Mouse (Mus musculus): ENCODE results near the gene Aacs.
"Not testable (repeated sequence)": the region's sequence is repeated elsewhere in the genome, so short reads cannot be mapped to it uniquely, and the experiment has no call there.

The Aacs gene

DNA sequence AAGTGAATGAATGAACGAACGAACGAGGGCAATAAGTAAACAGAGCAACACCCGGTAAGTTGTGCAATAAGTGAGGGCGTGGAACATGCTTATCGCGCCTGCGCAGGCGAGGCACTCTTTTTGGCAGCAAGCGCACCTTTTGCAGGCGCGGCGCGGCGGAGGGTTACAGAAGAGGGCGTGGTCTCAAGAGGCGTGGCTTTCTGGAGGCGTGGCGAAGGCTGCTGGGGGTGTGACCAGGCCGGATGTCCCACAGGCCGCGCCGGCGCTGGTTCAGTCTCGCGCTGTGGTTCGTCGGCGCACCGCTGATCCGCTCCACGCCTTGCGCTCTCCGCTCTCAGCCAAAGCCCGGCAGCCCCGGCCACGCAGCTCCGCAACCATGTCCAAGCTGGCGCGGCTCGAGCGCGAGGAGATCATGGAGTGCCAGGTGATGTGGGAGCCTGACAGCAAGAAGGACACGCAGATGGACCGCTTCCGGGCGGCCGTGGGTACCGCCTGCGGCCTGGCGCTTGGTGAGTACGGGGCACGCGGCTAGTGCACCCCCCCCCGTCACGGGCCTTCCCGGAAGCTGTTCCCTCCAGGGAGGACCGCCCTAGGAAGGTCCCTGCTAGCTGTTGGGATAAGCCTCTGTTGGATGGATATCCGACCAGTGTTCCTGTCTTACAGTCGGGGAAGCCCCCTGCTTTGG lies at the start of gene Aacs:
Gene Aacs (plus strand): TSS at position 214 of the 685 bp plus-strand sequence.
- peak; percentile 93 for DNase-seq (ENCODE audit: low spot score)

DNA sequence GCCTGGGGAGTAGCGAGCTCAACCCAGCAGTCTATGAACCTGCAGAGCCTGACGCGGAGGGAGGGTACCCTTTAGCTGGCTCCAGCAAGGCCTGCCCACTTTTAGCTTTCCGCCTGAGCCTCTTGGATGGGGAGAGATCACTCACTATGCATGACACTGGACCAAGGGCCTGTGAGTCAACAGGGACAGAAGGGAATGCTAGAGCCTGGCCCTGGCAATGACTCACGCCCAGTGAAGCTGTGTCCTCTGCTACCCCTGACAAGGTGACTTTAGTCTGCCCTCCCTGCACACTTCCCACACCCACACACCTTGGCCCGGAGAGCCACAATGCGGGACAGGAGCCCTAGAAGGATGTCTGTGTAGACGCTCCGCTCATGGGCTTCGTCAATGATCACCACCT lies 49.3 kb upstream of the Aacs start:
- DNase-seq (ENCODE audit: low spot score) = no peak

DNA sequence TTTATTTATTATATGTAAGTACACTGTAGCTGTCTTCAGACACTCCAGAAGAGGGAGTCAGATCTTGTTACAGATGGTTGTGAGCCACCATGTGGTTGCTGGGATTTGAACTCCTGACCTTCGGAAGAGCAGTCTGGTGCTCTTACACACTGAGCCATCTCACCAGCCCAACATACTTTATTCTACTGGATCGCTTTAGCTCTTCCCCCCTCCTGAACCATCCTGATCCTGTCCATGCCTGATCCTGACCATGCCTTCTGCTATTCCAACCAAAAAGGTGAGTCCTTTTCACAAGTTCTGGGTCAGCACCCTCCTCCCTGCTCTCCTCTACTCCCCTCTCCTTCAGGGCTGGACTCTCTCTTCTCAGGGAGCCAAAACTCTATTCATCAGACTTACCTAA lies 43.3 kb upstream of the Aacs start:
- not testable (repeated sequence) for DNase-seq (ENCODE audit: low spot score)

DNA sequence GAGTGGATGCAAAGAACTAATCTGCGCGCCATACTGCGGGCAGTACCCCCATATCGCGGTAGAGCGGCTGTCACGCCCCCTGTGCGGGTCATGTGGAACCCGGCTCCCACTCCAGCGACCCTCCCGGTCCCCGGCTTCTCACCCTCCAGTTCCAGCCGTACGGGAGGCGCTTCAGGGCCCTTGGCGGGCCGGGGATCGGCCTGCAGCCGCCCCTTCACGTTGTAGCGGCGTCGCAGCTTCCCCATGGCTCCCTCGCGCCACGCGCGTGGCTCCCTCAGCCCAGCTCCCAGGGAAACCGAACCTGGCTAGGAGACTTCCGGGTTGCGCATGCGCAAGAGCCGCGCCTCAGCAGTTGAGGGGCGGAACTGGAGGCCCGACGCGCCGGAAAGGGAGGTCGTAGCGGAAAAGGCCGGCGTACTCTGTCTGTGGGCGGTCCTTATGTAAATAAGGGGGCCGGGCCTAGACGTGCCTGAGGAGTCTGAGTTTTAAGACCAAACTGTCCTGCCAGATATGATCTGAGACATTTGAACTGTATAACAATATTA lies 41.7 kb upstream of the Aacs start, which contains the start of gene Dhx37:
Gene Dhx37 (minus strand): TSS at position 329 of the 545 bp plus-strand sequence.
- DNase-seq (ENCODE audit: low spot score) = peak; percentile 75

DNA sequence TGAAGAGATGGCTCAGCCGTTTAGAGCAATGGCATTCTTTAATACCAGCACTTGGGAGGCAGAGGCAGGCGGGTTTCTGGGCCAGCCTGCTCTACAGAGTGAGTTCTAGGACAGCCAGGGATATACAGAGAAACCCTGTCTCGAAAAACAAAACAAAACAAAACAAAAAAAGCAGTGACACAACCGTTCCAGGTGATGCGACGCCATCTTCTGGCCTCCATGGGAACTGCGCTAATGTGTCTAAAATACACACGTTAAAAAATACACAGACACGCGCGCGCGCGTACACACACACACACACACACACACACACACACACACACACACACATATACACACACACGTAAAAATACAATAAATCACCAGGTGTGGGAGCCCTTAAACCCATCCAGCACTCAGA lies 41.3 kb upstream of the Aacs start:
- DNase-seq (ENCODE audit: low spot score) = not testable (repeated sequence)

DNA sequence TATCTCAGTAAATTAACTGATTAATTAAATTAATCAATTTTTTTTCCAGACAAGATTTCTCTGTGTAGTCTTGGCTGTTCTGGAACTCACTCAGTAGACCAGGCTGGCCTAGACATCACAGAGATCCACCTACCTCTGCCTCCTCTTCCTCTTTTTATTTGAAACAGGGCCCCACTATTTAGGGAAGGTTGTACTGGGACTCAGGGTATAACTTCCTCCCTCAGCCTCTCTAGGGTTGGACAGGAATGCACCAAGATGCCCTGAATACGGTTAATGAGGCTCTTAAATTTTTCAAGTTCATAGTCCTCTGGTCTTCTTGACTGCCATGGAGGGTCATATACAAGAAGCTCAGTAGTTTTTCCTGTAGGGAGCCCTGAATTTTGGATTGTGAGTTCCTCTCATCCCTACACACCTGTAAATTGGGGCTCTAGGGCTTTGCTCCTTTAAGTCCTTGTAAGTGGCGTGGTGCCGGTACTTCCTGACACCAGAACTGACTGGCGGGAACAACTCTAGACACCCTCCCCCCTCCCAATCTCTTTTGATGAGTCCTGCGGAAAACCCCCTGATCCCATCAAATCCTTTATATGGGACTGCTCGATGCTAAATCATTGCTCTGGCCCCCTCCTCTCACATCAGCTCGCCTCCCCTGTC lies 34.9 kb upstream of the Aacs start:
- DNase-seq (ENCODE audit: low spot score) = no peak

DNA sequence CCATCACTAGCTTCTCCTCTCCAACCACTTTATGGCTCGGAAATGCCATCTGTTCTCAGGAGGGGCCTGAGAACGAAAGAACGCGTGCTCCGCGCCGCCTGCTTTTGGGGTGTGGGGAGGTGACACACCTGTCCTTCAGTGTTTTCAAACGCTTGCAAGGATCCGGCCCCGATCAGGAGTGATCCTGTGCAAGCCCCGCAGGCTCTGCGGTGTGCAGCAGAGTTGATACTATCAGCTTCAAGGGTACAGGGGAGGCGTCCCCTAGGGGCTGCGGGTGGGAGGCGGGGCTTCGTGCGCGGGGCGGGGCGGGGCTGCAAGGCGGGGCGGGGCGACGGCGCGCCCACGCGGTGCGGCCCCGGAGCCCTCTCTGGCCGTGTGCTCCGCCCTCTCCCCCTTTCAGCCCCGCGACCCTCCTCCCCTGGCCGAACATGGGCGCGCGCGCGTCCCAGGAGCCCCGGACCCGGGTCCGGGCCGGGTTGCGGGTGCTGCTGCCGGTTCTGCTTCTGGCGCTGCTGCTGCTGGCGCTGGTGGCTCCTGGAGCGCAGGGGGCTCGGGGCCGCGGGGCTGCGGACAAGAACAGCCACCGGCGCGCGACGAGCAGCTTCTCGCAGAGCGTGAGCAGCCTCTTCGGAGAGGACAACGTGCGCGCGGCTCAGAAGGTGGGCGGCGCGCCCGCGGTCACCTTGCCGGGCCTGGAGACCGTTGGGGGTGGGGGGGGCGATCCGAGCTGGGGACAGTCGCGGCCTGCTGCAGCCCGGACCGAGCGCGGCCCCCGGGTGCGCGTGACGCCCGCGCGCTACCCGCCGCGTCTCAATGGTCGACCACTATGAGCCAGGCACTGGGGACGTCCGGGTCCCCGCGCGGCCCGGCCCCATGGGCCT lies 34.1 kb upstream of the Aacs start, which contains the start of gene Bri3bp:
Gene Bri3bp (plus strand): TSS at position 335 of the 881 bp plus-strand sequence.
- DNase-seq (ENCODE audit: low spot score) = peak; percentile 44

DNA sequence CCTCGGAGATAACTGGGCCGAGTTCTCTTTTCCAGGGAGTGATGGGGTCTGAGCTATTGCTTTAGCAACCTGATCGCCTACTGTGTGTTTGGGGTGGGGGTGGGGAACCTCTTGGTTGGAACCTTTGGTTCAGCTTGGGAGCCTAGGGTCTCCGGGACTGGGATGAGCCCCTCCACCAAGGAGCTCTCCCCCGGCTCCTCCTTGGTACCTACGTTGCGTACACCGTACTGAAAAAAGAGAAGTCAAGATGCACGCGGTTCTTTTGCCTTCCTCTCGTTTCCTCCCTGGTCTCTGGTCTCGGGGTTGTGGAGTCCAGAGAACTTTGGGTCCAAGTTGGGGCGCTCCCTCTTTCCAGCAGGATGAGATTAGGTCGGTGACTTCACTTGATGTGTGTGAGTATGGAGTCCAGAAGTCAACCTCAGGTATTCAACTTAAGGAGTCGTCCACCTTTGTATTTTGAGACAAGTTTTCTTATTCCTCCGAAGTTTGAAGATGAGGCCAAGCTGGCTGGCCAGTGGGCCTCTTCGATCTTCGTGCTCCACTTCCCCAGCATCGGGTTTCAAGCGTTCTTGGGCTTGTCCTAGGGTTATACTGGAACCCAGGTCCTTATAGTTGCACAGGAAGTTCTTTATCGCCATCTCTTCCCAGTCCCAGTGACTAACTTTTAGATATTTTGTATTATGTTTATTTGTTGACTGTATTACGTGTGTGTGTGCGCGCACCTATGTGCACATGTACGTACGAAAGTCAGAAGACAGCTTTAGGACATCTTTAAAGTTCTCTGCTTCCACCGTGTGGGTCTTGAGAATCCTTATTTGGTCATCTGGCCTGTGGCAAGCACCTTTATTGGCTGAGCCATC lies 33.2 kb upstream of the Aacs start:
- DNase-seq (ENCODE audit: low spot score) = no peak

DNA sequence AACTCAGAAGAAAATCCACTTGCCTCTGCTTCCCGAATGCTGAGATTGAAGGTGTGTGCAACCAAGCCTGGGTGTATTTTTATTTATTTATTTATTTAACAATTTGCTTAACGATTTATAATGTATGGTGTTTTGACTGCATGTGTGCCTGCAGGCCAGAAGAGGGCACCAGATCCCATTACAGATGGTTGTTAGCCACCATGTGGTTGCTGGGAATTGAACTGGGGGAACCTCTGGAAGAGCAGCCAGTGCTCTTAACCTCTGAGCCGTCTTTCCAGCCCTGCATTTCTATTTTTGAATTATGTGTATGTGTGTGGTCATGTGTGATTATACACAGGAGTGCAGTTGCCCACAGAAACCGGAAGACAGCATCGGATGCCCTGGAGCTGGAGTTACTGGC lies 32.3 kb upstream of the Aacs start:
- DNase-seq (ENCODE audit: low spot score) = no peak

DNA sequence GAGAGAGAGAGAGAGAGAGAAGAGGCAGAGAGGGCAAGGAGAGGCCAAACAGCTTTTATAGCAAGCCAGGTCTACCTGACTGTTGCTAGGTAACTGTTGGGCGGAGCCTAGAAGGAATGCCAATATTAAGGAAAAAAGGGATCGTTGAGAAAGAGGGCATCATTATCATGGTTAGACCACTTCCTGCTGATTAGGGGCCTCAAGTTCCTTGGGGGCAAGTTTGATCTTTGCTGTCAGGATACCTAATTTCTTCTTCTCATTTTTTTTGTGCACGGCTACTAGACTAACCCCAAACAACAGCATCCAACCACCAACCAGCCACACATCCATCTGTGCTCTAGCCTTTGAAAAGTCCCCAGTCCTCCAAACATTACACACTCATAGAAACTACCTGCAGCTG lies 31.7 kb upstream of the Aacs start:
- DNase-seq (ENCODE audit: low spot score) = no peak

DNA sequence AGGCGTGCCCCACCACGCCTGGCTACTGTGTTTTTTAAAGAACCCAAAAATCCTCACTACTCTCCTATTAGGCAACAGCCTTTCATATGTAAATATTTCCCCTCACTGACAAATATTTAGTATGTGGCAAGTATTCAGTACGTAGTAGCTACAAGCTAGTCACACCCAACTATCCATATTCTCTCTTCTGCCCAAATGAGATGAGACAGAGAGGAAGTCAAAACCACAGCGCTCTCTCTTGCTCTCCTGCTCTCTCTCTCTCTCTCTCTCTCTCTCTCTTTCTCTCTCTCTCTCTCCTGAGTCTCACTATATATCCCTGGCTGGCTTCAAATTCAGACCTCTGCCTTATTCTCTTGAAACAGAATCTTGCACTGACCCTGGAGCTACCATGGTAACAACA lies 31.1 kb upstream of the Aacs start:
- no peak for DNase-seq (ENCODE audit: low spot score)

DNA sequence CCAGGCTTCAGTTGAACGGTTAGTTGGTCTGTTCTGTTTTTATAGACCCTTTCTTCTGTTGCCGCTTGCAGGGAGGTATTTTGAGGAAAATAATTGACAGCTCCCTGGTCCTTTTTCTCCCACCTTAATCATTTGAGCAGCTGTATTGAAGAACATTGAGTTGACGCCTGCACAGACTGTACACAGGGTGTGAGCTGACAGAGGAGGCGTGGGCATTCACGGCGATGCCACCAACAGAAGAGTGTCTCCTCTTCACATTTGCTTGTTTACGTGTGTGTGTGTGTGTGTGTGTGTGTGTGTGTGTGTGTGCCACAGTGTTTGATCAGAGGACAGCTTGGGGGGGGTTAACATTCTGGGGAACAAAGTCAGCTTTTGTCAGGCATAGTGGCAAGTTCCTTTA lies 29.3 kb upstream of the Aacs start:
- no peak for DNase-seq (ENCODE audit: low spot score)

DNA sequence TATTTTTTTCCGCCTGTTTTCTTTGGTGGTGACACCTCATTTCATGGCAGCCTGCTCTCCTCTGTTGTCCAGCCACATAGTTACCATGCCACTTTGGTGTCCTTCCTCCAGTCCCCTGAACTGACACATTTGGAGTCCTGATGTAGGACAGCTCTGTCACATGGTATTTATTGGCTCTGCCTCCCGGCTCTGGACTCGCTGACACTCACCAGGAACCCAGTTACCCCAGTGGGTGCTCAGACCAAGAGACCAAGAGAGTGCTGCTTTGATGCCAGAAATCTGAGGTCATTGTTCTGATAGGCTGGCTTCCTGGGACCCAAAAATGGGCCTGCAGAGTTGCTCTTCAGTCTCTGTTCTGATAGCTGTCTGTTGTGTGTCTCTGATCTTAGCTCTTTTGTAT lies 27.6 kb upstream of the Aacs start:
- DNase-seq (ENCODE audit: low spot score) = no peak

DNA sequence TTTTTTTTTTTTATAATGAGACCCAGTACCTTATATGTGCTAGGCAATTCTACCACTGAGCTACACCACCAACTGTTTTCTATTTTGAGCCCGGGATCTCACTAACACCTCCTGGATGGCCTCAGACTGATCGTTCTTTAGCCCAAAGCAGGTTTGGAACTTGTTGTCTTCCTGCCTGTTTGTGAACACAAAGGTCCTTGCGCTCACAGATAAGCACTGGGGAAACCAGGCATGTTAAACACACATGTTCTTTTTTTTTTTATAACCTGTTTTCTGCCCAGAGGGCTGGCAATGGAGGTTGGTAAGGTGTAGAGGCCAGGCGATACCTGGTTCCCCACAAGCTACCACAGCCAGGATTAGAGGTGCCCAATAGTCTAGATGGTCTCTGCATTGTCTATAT lies 27.0 kb upstream of the Aacs start:
- no peak for DNase-seq (ENCODE audit: low spot score)

DNA sequence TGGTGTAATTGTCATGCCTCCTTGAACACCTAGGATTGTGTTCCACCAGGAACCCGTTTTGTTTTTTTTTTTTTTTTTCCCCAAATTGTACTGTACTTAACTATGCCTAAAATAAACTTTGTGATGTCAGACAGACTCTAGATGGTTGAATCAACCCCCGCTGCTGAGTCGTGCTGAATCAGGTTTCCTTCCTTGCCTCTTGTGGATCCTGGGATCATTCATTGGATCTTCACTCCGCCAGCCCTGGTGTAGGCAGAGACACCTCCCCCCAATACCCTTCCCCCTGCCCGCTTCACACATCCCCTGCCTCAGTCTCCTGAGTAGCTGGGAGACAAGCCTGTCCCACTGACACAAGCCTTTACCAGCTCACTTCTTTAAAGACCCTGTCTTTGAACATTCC lies 26.3 kb upstream of the Aacs start:
- no peak for DNase-seq (ENCODE audit: low spot score)

DNA sequence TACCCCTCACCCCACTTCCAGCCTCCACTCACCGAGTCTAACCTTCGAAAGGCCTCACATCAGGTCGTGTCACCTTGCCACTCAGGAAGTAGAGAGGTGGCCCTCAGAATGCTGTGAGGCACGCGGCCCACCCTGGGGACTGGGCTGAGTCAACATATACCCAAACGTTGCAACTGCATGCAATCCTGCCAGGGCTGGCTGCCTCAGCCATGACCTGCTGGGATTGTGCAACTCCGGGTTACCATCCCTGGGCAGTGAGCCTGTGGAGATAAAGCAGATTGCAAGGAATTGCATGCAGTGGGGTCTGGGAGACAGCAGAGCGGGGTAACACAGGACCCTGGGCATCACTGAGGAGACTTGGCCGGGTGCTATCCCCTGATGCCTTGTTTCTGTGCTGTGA lies 23.0 kb upstream of the Aacs start:
- DNase-seq (ENCODE audit: low spot score) = no peak

DNA sequence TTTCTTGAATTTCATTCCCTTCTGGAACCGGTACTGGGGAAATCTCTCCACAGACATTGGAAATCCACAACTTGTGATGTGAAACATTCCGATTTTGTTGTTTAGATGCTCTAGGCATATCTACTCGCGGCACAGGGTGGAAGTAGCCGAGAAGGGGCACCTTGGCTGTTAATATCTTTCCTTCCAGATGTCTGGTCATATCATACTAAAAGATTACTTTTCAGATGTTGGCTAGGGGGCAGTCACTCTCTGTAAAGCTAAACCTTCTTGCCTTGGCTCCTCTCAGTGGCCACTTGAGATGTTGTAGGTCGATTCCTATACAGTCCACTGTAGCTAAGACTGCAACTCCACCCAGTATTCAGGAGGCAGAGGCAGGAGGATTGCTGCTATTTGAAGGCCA lies 19.5 kb upstream of the Aacs start:
- no peak for DNase-seq (ENCODE audit: low spot score)

DNA sequence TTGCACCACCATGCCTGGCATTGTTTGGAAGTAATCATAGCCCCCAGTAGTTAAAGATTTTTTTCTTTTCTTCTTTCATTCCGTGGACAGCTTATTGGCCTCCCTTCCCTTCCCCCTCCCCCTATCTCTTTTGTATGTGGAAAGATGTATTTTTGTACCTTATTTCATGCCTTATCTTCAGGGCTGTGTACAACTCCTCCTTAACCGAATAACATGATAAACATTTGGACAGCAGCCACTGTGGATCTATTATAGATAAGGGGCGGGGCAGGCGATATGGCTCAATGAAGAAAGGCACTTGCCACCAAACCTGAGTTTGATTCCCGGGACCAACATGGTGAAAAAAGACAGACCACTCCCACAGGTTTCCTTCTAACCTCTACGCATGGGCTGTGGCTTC lies 18.1 kb upstream of the Aacs start:
- DNase-seq (ENCODE audit: low spot score) = no peak

DNA sequence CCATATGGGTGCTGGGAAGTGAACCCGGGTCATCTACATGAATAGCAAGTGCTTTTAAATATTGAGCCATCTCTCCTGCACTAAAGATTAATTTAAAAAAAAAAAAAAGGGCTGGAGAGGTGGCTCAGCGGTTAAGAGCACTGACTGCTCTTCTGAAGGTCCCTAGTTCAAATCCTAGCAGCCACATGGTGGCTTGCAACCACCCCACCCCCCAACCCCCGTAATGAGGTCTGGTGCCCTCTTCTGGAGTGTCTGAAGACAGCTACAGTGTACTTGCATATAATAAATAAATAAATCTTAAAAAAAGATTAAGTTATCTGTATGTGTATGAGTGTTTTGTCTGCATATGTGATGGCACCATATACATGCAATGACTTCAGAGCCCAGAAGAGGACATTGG lies 15.0 kb upstream of the Aacs start:
- DNase-seq (ENCODE audit: low spot score) = no peak

DNA sequence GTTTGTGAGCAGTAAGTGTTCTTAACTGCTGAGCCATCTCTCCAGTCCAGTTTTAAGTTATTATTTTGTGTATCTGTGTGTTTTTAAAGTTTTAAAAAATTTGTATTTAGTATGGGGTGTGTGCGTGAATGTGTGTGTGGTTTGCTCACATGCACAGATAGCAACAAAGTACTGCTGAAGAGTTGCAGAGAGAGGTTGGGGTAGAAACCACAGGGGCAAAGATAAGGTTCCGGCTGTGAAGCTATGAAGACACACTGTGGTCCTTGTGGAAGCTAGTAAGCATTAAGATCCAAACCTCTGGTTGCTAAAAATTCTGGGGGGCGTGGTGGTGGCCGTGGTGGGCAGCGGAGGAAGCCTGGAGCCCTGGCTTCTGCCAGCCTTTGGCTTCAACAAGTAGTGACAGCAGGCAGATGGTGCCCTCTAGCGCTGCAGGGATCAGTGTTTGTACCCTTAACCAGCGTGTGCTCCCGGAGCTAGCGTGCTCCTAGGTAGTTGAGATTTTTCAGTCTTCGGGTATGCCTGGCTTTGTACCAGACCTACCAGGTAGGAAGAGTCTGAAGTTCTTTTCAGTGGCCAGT lies 13.7 kb upstream of the Aacs start:
- DNase-seq (ENCODE audit: low spot score) = no peak

DNA sequence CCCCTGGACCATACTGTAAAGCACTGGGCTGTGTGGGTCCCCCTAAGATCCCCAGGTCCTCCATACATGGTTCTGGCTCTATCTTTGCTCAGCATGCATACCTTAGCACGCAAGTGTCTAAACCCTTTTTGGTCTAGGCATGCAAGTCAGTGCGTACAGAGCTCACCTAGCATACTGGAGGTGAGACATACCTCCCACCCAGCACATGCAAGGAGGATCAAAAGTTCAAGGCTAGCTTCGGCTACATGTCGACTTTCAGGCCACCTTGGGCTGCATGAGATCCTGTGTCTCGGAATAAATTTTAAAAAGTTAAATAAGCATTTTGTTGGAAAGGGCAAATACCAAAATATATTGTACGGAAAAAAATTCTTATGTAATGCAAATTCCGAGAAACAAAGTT lies 10.4 kb upstream of the Aacs start:
- no peak for DNase-seq (ENCODE audit: low spot score)

Data from ovary, postnatal 10 days (tissue).